Mouse (Mus musculus) retina, embryonic 14.5 days (tissue): ENCODE measurements around the gene Myocos.

Experiments
- DNase-seq: peaks from one replicate; pipeline ENCODE4 v3.0.0-alpha.2; 2015; ENCODE audit warnings: low spot score

The Myocos gene

GRCm38 (mm10) chr1:162615511-162615910 lies 42.5 kb downstream of the Myocos start:
- peak; percentile 10 for DNase-seq

GRCm38 (mm10) chr1:162611191-162611590 lies 46.8 kb downstream of the Myocos start:
- DNase-seq, result no peak

GRCm38 (mm10) chr1:162609633-162610250 lies 48.3 kb downstream of the Myocos start:
- no peak for DNase-seq

- DNase-seq, result no peak
Observed at GRCm38 (mm10) chr1:162608127-162608526, 49.9 kb downstream of the Myocos start.

- DNase-seq, result no peak
Observed at GRCm38 (mm10) chr1:162601288-162601687, 56.7 kb downstream of the Myocos start.

GRCm38 (mm10) chr1:162599617-162600016 lies 58.4 kb downstream of the Myocos start:
- no peak for DNase-seq

- no peak for DNase-seq
Observed at GRCm38 (mm10) chr1:162597379-162598102, 60.5 kb downstream of the Myocos start.
